Mouse (Mus musculus): Measurements from ENCODE around the gene Lrrc57. TPM values are rescaled to one million over a fixed set of nuclear protein-coding genes. Genes with fewer than 3 reads are reported as not detected.

The Lrrc57 gene
- polyA plus RNA-seq, 1 experiment from 2014 or later, result 19.2 TPM

- Histone ChIP-seq H3K27ac (peak overlapping the region; percentile 37; the same call in 1 of the 2 replicates), H3K4me3 (replicated peaks; ENCODE audit: low read depth, low read length) (no peak overlapping the region), H3K9ac (ENCODE audit: low read depth, low read length) (no peak overlapping the region), H3K27me3 (ENCODE audit: insufficient read depth, low read length) (no peaks in the 10 kb centered on the region), H3K4me2 (ENCODE audit: low read length) (no peak overlapping the region), H3K9me3 (replicated peaks; ENCODE audit: low read length) (no peaks in the 10 kb centered on the region), H3K36me3 (ENCODE audit: insufficient read depth, low read length) (no peaks in the 10 kb centered on the region), H3K4me1 (replicated peaks; ENCODE audit: insufficient read depth, low read length) (no peaks in the 10 kb centered on the region)
- no peak for TF ChIP-seq CTCF (IDR thresholded peaks at IDR 0.05; ENCODE audit: low read depth)
- DNase-seq (ENCODE audit: low spot score) (peak; percentile 40), ATAC-seq (replicated peaks; ENCODE audit: low FRiP score, low read depth) (no peak)
- WGBS, result 80% methylated on average over 7 of the region's 7 CpGs
These were observed 43.1 kb upstream of the Lrrc57 start for GRCm38 (mm10) chr2:120652256-120652924.

GRCm38 (mm10) chr2:120646777-120647176 lies 37.5 kb upstream of the Lrrc57 start:
- TF ChIP-seq CTCF (IDR thresholded peaks at IDR 0.05; ENCODE audit: low read depth), result no peak
- DNase-seq (ENCODE audit: low spot score) (no peak), ATAC-seq (replicated peaks; ENCODE audit: low FRiP score, low read depth) (no peak)
- H3K36me3 ChIP-seq (ENCODE audit: insufficient read depth, low read length), result no peaks in the 10 kb centered on the region
- H3K4me1 ChIP-seq (replicated peaks; ENCODE audit: insufficient read depth, low read length), result no peaks in the 10 kb centered on the region
- H3K27ac ChIP-seq, result no peak overlapping the region
- no peak overlapping the region for H3K9ac ChIP-seq (ENCODE audit: low read depth, low read length)
- 67% methylated on average over 4 of the region's 4 CpGs for WGBS
- no peaks in the 10 kb centered on the region for H3K27me3 ChIP-seq (ENCODE audit: insufficient read depth, low read length)
- no peaks in the 10 kb centered on the region for H3K9me3 ChIP-seq (replicated peaks; ENCODE audit: low read length)
- no peak overlapping the region for H3K4me2 ChIP-seq (ENCODE audit: low read length)
- H3K4me3 ChIP-seq (replicated peaks; ENCODE audit: low read depth, low read length), result no peak overlapping the region

- H3K36me3 ChIP-seq (ENCODE audit: insufficient read depth, low read length), result no peaks in the 10 kb centered on the region
- peak; percentile 51 for DNase-seq (ENCODE audit: low spot score)
- WGBS, result 66% methylated on average over 7 of the region's 7 CpGs
- H3K9ac ChIP-seq (ENCODE audit: low read depth, low read length), result no peak overlapping the region
- ATAC-seq (replicated peaks; ENCODE audit: low FRiP score, low read depth), result no peak
- H3K4me1 ChIP-seq (replicated peaks; ENCODE audit: insufficient read depth, low read length), result no peaks in the 10 kb centered on the region
- no peaks in the 10 kb centered on the region for H3K9me3 ChIP-seq (replicated peaks; ENCODE audit: low read length)
- 0 out of 2 replicates have a peak overlapping the region, but pooled peaks have one; percentile 1 for H3K27ac ChIP-seq
- no peak overlapping the region for H3K4me3 ChIP-seq (replicated peaks; ENCODE audit: low read depth, low read length)
- H3K27me3 ChIP-seq (ENCODE audit: insufficient read depth, low read length), result no peaks in the 10 kb centered on the region
- TF ChIP-seq CTCF (IDR thresholded peaks at IDR 0.05; ENCODE audit: low read depth), result no peak
- no peak overlapping the region for H3K4me2 ChIP-seq (ENCODE audit: low read length)
These were observed 34.5 kb upstream of the Lrrc57 start for GRCm38 (mm10) chr2:120643836-120644235.

- no peaks in the 10 kb centered on the region for H3K27me3 ChIP-seq (ENCODE audit: insufficient read depth, low read length)
- no peak overlapping the region for H3K4me2 ChIP-seq (ENCODE audit: low read length)
- 83% methylated on average over 8 of the region's 8 CpGs for WGBS
- ATAC-seq (replicated peaks; ENCODE audit: low FRiP score, low read depth), result no peak
- H3K4me1 ChIP-seq (replicated peaks; ENCODE audit: insufficient read depth, low read length), result no peaks in the 10 kb centered on the region
- H3K9ac ChIP-seq (ENCODE audit: low read depth, low read length), result no peak overlapping the region
- H3K4me3 ChIP-seq (replicated peaks; ENCODE audit: low read depth, low read length), result no peak overlapping the region
- TF ChIP-seq CTCF (IDR thresholded peaks at IDR 0.05; ENCODE audit: low read depth), result no peak
- H3K27ac ChIP-seq, result no peak overlapping the region
- no peak for DNase-seq (ENCODE audit: low spot score)
- no peaks in the 10 kb centered on the region for H3K9me3 ChIP-seq (replicated peaks; ENCODE audit: low read length)
- no peaks in the 10 kb centered on the region for H3K36me3 ChIP-seq (ENCODE audit: insufficient read depth, low read length)
These were observed 31.5 kb upstream of the Lrrc57 start for GRCm38 (mm10) chr2:120640835-120641234.

GRCm38 (mm10) chr2:120631957-120632356 lies 22.6 kb upstream of the Lrrc57 start:
- no peak for TF ChIP-seq CTCF (IDR thresholded peaks at IDR 0.05; ENCODE audit: low read depth)
- DNase-seq (ENCODE audit: low spot score) (peak; percentile 57), ATAC-seq (replicated peaks; ENCODE audit: low FRiP score, low read depth) (no peak)
- no peak overlapping the region for H3K9ac ChIP-seq (ENCODE audit: low read depth, low read length)
- H3K4me2 ChIP-seq (ENCODE audit: low read length), result no peak overlapping the region
- H3K36me3 ChIP-seq (ENCODE audit: insufficient read depth, low read length), result no peaks in the 10 kb centered on the region
- H3K4me3 ChIP-seq (replicated peaks; ENCODE audit: low read depth, low read length), result no peak overlapping the region
- 0 out of 2 replicates have a peak, but pooled peaks cover 7% of the 10 kb centered on the region for H3K4me1 ChIP-seq (replicated peaks; ENCODE audit: insufficient read depth, low read length)
- WGBS, result 57% methylated on average over 4 of the region's 4 CpGs
- no peaks in the 10 kb centered on the region for H3K9me3 ChIP-seq (replicated peaks; ENCODE audit: low read length)
- no peak overlapping the region for H3K27ac ChIP-seq
- no peaks in the 10 kb centered on the region for H3K27me3 ChIP-seq (ENCODE audit: insufficient read depth, low read length)

GRCm38 (mm10) chr2:120631521-120631920 lies 22.2 kb upstream of the Lrrc57 start:
- Histone ChIP-seq H3K27me3 (ENCODE audit: insufficient read depth, low read length) (no peaks in the 10 kb centered on the region), H3K9ac (ENCODE audit: low read depth, low read length) (no peak overlapping the region), H3K4me1 (replicated peaks; ENCODE audit: insufficient read depth, low read length) (0 out of 2 replicates have a peak, but pooled peaks cover 7% of the 10 kb centered on the region), H3K36me3 (ENCODE audit: insufficient read depth, low read length) (no peaks in the 10 kb centered on the region), H3K27ac (no peak overlapping the region), H3K9me3 (replicated peaks; ENCODE audit: low read length) (no peaks in the 10 kb centered on the region), H3K4me2 (ENCODE audit: low read length) (no peak overlapping the region), H3K4me3 (replicated peaks; ENCODE audit: low read depth, low read length) (no peak overlapping the region)
- DNase-seq (ENCODE audit: low spot score), result no peak
- ATAC-seq (replicated peaks; ENCODE audit: low FRiP score, low read depth), result no peak
- WGBS, result 87% methylated on average over 2 of the region's 2 CpGs
- TF ChIP-seq CTCF (IDR thresholded peaks at IDR 0.05; ENCODE audit: low read depth), result no peak
